Mouse (Mus musculus): Measurements from ENCODE around the gene Fam19a1. TPM values are rescaled to one million over a fixed set of nuclear protein-coding genes. Genes with fewer than 3 reads are reported as not detected.
"Not testable (repeated sequence)": the region's sequence is repeated elsewhere in the genome, so short reads cannot be mapped to it uniquely, and the experiment has no call there.

The Fam19a1 gene
- polyA plus RNA-seq, 1 experiment from 2014 or later, result 8.9 TPM

- no peaks in the 10 kb centered on the region for H3K9me3 ChIP-seq
- H3K9ac ChIP-seq (replicated peaks), result no peak overlapping the region
- 91% methylated on average over 13 of the region's 13 CpGs for WGBS
- H3K4me1 ChIP-seq (replicated peaks), result no peaks in the 10 kb centered on the region
- no peak for ATAC-seq (ENCODE audit: insufficient number of reproducible peaks, insufficient read depth, low FRiP score, low TSS enrichment, low read depth)
- H3K4me2 ChIP-seq, result no peak overlapping the region
- no peaks in the 10 kb centered on the region for H3K36me3 ChIP-seq
- H3K27me3 ChIP-seq, result no peaks in the 10 kb centered on the region
- no peak overlapping the region for H3K27ac ChIP-seq
- H3K4me3 ChIP-seq (replicated peaks), result no peak overlapping the region
These were observed 52.4 kb downstream of the Fam19a1 start for GRCm38 (mm10) chr6:96165403-96165802.

GRCm38 (mm10) chr6:96165818-96166379 is 52.9 kb downstream of the Fam19a1 start, which contains the start of gene 1700123L14Rik:
Gene 1700123L14Rik, minus strand, starts transcription at chr6:96166243.
- 85% methylated on average over 18 of the region's 18 CpGs for WGBS
- Histone ChIP-seq H3K9me3 (no peaks in the 10 kb centered on the region), H3K4me2 (no peak within 1 kb of the TSS), H3K4me3 (replicated peaks) (no peak within 1 kb of the TSS), H3K4me1 (replicated peaks) (no peaks in the 10 kb centered on the region), H3K9ac (replicated peaks) (no peak within 1 kb of the TSS), H3K36me3 (no peaks in the 10 kb centered on the region), H3K27me3 (no peaks in the 10 kb centered on the region), H3K27ac (no peak within 1 kb of the TSS)
- no peak for ATAC-seq (ENCODE audit: insufficient number of reproducible peaks, insufficient read depth, low FRiP score, low TSS enrichment, low read depth)

- Histone ChIP-seq H3K36me3 (no peaks in the 10 kb centered on the region), H3K4me1 (replicated peaks) (no peaks in the 10 kb centered on the region), H3K9me3 (no peaks in the 10 kb centered on the region), H3K4me3 (replicated peaks) (no peak overlapping the region), H3K4me2 (no peak overlapping the region), H3K27ac (no peak overlapping the region), H3K9ac (replicated peaks) (no peak overlapping the region), H3K27me3 (no peaks in the 10 kb centered on the region)
- ATAC-seq (ENCODE audit: insufficient number of reproducible peaks, insufficient read depth, low FRiP score, low TSS enrichment, low read depth), result no peak
These were observed 54.1 kb downstream of the Fam19a1 start for GRCm38 (mm10) chr6:96167031-96167430.

DNA sequence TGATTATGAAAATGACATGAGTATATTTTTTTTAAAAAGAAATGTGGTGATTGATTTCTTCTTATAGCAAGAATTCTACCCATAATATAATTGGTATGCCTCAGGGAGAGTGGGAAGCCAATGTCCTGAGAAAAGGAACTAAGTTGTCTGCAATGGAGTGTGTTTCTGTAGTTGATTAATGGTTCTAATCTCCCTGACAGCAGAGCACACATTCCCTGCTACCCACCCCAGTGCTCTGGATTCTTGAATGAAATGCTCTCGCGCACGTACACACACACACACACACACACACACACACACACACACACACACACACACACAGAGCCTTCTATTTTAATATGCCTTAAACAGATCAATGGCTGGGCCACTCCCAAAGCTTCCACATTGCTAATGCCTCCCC is 60.7 kb downstream of the Fam19a1 start:
- WGBS, result 100% methylated on average over 2 of the region's 3 CpGs
- H3K9me3 ChIP-seq, result no peaks in the 10 kb centered on the region
- no peak overlapping the region for H3K27ac ChIP-seq
- no peak overlapping the region for H3K9ac ChIP-seq (replicated peaks)
- no peak overlapping the region for H3K4me3 ChIP-seq (replicated peaks)
- no peak overlapping the region for H3K4me2 ChIP-seq
- H3K27me3 ChIP-seq, result no peaks in the 10 kb centered on the region
- no peaks in the 10 kb centered on the region for H3K4me1 ChIP-seq (replicated peaks)
- no peaks in the 10 kb centered on the region for H3K36me3 ChIP-seq
- ATAC-seq (ENCODE audit: insufficient number of reproducible peaks, insufficient read depth, low FRiP score, low TSS enrichment, low read depth), result no peak

- H3K4me1 ChIP-seq (replicated peaks), result peaks cover 2% of the 10 kb centered on the region; the same call in 1 of the 2 replicates
- no peak overlapping the region for H3K9ac ChIP-seq (replicated peaks)
- no peak for ATAC-seq (ENCODE audit: insufficient number of reproducible peaks, insufficient read depth, low FRiP score, low TSS enrichment, low read depth)
- H3K27me3 ChIP-seq, result no peaks in the 10 kb centered on the region
- H3K9me3 ChIP-seq, result no peaks in the 10 kb centered on the region
- H3K4me2 ChIP-seq, result no peak overlapping the region
- H3K27ac ChIP-seq, result no peak overlapping the region
- H3K36me3 ChIP-seq, result no peaks in the 10 kb centered on the region
- no peak overlapping the region for H3K4me3 ChIP-seq (replicated peaks)
These were observed 65.6 kb downstream of the Fam19a1 start for GRCm38 (mm10) chr6:96178530-96178929.

DNA sequence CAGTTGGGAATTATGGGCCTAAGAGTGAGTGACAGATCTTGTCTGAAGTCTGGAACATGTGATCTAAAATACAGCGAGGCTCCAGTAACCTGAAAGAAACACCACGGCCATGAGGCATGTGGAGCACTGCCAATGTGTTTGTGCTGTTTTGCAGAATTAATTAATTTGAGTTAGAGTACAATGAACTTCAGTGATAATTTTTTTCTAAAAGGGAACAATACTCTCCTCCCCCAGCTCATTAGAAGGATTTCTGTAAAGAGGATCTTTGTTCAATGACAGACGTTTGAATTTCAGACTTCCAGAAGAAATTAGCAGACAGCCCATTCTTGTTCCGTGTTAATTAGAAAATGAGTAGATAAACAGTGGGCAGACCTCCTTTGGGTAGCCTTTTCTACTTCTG is 70.4 kb downstream of the Fam19a1 start:
- no peaks in the 10 kb centered on the region for H3K9me3 ChIP-seq
- H3K36me3 ChIP-seq, result no peaks in the 10 kb centered on the region
- peaks cover 2% of the 10 kb centered on the region; the same call in 1 of the 2 replicates for H3K4me1 ChIP-seq (replicated peaks)
- no peak overlapping the region for H3K4me3 ChIP-seq (replicated peaks)
- H3K4me2 ChIP-seq, result no peak overlapping the region
- ATAC-seq (ENCODE audit: insufficient number of reproducible peaks, insufficient read depth, low FRiP score, low TSS enrichment, low read depth), result no peak
- no peaks in the 10 kb centered on the region for H3K27me3 ChIP-seq
- WGBS, result 79% methylated on average over 4 of the region's 4 CpGs
- H3K27ac ChIP-seq, result no peak overlapping the region
- no peak overlapping the region for H3K9ac ChIP-seq (replicated peaks)

DNA sequence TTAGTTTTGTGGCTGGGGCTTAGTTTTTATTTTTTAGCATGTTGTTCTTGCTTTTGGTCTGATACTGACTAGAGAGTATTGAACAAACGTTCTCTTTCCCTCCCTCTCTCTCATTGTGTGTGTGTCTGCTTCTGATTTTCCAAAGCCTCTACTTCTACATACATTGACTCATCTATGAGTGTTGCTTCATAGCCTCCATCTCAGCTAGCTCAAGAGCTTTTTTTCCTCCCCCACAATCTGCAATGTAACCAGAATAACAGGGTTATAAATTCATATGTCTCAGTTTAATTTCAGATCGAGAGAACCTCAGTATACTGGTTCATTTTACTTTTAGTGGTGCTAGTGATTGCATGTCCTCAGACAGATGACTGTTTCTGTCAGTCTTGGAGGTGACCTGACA is 73.6 kb downstream of the Fam19a1 start:
- WGBS, result 77% methylated on average over 2 of the region's 2 CpGs
- Histone ChIP-seq H3K27me3 (no peaks in the 10 kb centered on the region), H3K36me3 (no peaks in the 10 kb centered on the region), H3K9me3 (no peaks in the 10 kb centered on the region), H3K4me2 (no peak overlapping the region), H3K4me3 (replicated peaks) (no peak overlapping the region), H3K9ac (replicated peaks) (no peak overlapping the region), H3K27ac (no peak overlapping the region), H3K4me1 (replicated peaks) (no peaks in the 10 kb centered on the region)
- no peak for ATAC-seq (ENCODE audit: insufficient number of reproducible peaks, insufficient read depth, low FRiP score, low TSS enrichment, low read depth)

DNA sequence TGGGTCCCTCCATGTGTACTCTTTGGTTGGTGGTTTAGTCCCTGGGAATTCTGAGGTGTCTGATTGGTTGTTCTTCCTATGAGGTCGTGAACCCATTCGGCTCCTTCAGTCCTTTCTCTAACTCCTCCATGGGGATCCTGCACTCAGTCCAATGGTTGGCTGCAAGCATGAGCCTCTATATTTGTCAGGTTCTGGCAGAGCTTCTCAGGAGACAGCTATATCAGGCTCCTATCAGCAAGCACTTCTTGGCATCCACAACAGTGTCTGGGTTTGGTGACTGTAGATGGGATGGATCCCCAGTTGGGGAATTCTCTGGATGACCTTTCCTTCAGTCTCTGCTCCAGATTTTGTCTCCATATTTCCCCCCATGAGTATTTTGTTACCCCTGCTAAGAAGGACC is 86.0 kb downstream of the Fam19a1 start:
- not testable (repeated sequence) for H3K9ac ChIP-seq (replicated peaks); H3K4me3 ChIP-seq (replicated peaks); H3K36me3 ChIP-seq; H3K27ac ChIP-seq; ATAC-seq (ENCODE audit: insufficient number of reproducible peaks, insufficient read depth, low FRiP score, low TSS enrichment, low read depth); H3K4me2 ChIP-seq; H3K27me3 ChIP-seq; H3K4me1 ChIP-seq (replicated peaks); H3K9me3 ChIP-seq
- WGBS, result 92% methylated on average over 2 of the region's 2 CpGs

DNA sequence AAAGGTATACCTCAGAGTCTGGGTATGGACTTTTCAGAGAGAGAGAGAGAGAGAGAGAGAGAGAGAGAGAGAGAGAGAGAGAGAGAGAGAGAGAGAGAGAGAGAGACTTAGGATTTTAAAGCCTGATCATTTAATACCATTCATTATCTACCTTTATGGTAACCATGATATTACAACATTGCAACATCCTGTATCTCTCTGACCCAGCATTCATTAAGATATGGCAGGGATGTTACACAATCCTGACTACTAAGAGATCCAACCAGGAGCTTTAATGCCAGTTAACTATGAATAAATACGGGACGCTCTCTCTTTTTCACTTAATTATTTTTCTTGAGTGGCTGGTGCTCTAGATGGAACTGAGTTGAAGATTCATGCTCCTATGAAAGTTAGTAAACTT is 92.4 kb downstream of the Fam19a1 start:
- Histone ChIP-seq H3K36me3 (no peaks in the 10 kb centered on the region), H3K9me3 (no peaks in the 10 kb centered on the region), H3K27ac (no peak overlapping the region), H3K4me3 (replicated peaks) (no peak overlapping the region), H3K4me1 (replicated peaks) (no peaks in the 10 kb centered on the region), H3K27me3 (no peaks in the 10 kb centered on the region), H3K9ac (replicated peaks) (no peak overlapping the region), H3K4me2 (no peak overlapping the region)
- WGBS, result 94% methylated on average over 2 of the region's 2 CpGs
- no peak for ATAC-seq (ENCODE audit: insufficient number of reproducible peaks, insufficient read depth, low FRiP score, low TSS enrichment, low read depth)

DNA sequence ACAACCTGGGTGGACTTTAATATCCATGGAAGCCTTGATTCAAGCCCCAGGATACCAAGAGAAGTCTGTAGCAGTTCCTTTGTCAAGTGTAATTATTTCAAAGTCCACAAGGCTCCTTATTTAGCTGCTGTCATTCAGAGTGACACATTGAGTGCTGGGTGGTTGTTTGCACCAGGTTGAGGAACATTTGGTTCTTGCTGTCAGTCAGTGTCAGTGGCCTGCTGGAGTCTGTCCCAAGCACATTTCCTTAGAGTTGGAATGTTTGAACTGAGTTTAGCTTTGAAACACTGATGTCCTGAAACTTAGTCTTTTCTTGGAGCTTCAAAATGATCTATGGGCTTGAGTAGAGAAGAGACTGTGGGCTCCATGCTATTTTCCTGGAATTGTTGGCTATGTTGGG is 121.9 kb downstream of the Fam19a1 start:
- Histone ChIP-seq H3K4me3 (replicated peaks) (no peak overlapping the region), H3K27ac (no peak overlapping the region), H3K4me1 (replicated peaks) (no peaks in the 10 kb centered on the region), H3K4me2 (no peak overlapping the region), H3K36me3 (no peaks in the 10 kb centered on the region), H3K9me3 (no peaks in the 10 kb centered on the region), H3K9ac (replicated peaks) (no peak overlapping the region), H3K27me3 (no peaks in the 10 kb centered on the region)
- no peak for ATAC-seq (ENCODE audit: insufficient number of reproducible peaks, insufficient read depth, low FRiP score, low TSS enrichment, low read depth)

- no peak overlapping the region for H3K4me2 ChIP-seq
- no peaks in the 10 kb centered on the region for H3K4me1 ChIP-seq (replicated peaks)
- WGBS, result 85% methylated on average over 3 of the region's 3 CpGs
- no peaks in the 10 kb centered on the region for H3K36me3 ChIP-seq
- no peak for ATAC-seq (ENCODE audit: insufficient number of reproducible peaks, insufficient read depth, low FRiP score, low TSS enrichment, low read depth)
- H3K4me3 ChIP-seq (replicated peaks), result no peak overlapping the region
- no peaks in the 10 kb centered on the region for H3K27me3 ChIP-seq
- H3K27ac ChIP-seq, result no peak overlapping the region
- no peak overlapping the region for H3K9ac ChIP-seq (replicated peaks)
- no peaks in the 10 kb centered on the region for H3K9me3 ChIP-seq
These were observed 131.4 kb downstream of the Fam19a1 start for GRCm38 (mm10) chr6:96244320-96244719.

- WGBS, result 33% methylated on average over 3 of the region's 3 CpGs
These were observed 139.0 kb downstream of the Fam19a1 start for GRCm38 (mm10) chr6:96252001-96252400.

More at GRCm38 (mm10) chr6:96252001-96252400, 139.0 kb downstream of the Fam19a1 start:
- Histone ChIP-seq H3K4me3 (replicated peaks) (no peak overlapping the region), H3K9ac (replicated peaks) (no peak overlapping the region), H3K27ac (no peak overlapping the region), H3K4me2 (no peak overlapping the region), H3K9me3 (no peaks in the 10 kb centered on the region), H3K36me3 (no peaks in the 10 kb centered on the region), H3K4me1 (replicated peaks) (no peaks in the 10 kb centered on the region; the same call in none of the 2 replicates), H3K27me3 (no peaks in the 10 kb centered on the region)
- no peak for ATAC-seq (ENCODE audit: insufficient number of reproducible peaks, insufficient read depth, low FRiP score, low TSS enrichment, low read depth)
